Mouse (Mus musculus) liver, embryonic 15.5 days (tissue): ENCODE results near the gene Oxld1. TPM values are rescaled to one million over a fixed set of nuclear protein-coding genes. Genes with fewer than 3 reads are reported as not detected.

ENCODE experiments used
- ATAC-seq: fragments of 200-750 bp; cut with Nextera tagmentation; 2 replicates; pipeline ENCODE4 v1.8.0; 2017; ENCODE audit warnings: moderate number of reproducible peaks, mild to moderate bottlenecking, moderate library complexity; ENCODE audit not compliant: insufficient read depth
- H3K27ac ChIP-seq: fragments of 300-500 bp; sonication (generic); replicated peaks from 2 replicates; pipeline ENCODE4 v1.5.1; 2015; ENCODE audit warnings: mild to moderate bottlenecking, inconsistent platforms
- H3K27me3 ChIP-seq: fragments of 300-500 bp; sonication (generic); 2 replicates; pipeline ENCODE4 v1.6.1; 2015; ENCODE audit warnings: mild to moderate bottlenecking, inconsistent platforms
- H3K36me3 ChIP-seq: fragments of 300-500 bp; sonication (generic); replicated peaks from 2 replicates; pipeline ENCODE4 v1.6.1; 2015; ENCODE audit warnings: moderate library complexity, mild to moderate bottlenecking, inconsistent platforms
- H3K4me1 ChIP-seq: fragments of 300-500 bp; sonication (generic); replicated peaks from 2 replicates; pipeline ENCODE4 v1.6.1; 2015; ENCODE audit warnings: inconsistent platforms
- H3K4me2 ChIP-seq: fragments of 300-500 bp; sonication (generic); 2 replicates; pipeline ENCODE4 v1.6.1; 2015; ENCODE audit warnings: moderate library complexity, mild to moderate bottlenecking, inconsistent platforms
- H3K4me3 ChIP-seq: fragments of 300-500 bp; sonication (generic); replicated peaks from 2 replicates; pipeline ENCODE4 v1.5.1; 2015; ENCODE audit warnings: mild to moderate bottlenecking, inconsistent platforms
- H3K9ac ChIP-seq: fragments of 300-500 bp; sonication (generic); 2 replicates; pipeline ENCODE4 v1.6.1; 2015; ENCODE audit warnings: moderate library complexity, mild to moderate bottlenecking, inconsistent platforms
- H3K9me3 ChIP-seq: fragments of 300-500 bp; sonication (generic); replicated peaks from 2 replicates; pipeline ENCODE4 v1.6.1; 2016; ENCODE audit warnings: inconsistent platforms
- WGBS: fragments of 180-500 bp; shearing (Covaris S2); methylation state at CpG from one replicate; pipeline ENCODE4 v1.1.7; 2015; ENCODE audit warnings: mixed read lengths; ENCODE audit not compliant: insufficient replicate concordance; 5-methylcytosine and 5-hydroxymethylcytosine counted together
- polyA plus RNA-seq: library from polyadenylated mRNA; unstranded; fragments of >200 nt; fragmentation: Nextera tagmentation; extraction: Ambion mirVana; gene quantifications from 2 replicates; pipeline ENCODE4 v1.2.1, GENCODE M21; 2015

The Oxld1 gene
- polyA plus RNA-seq, 1 experiment from 2014 or later = 7.1 TPM

GRCm38 (mm10) chr11:120483448-120483934 lies 25.6 kb upstream of the Oxld1 start:
- peaks cover 84% of the 10 kb centered on the region for H3K36me3 ChIP-seq
- peak overlapping the region; percentile 93 for H3K4me2 ChIP-seq
- peak overlapping the region; percentile 76; the same call in 1 of the 2 replicates for H3K4me3 ChIP-seq
- peak overlapping the region; percentile 63 for H3K27ac ChIP-seq
- H3K4me1 ChIP-seq = peaks cover 43% of the 10 kb centered on the region
- no peak for ATAC-seq
- H3K9ac ChIP-seq = peak overlapping the region; percentile 75; the same call in 1 of the 2 replicates
- WGBS = 84% methylated on average over 7 of the region's 7 CpGs
- H3K9me3 ChIP-seq = no peaks in the 10 kb centered on the region
- H3K27me3 ChIP-seq = no peaks in the 10 kb centered on the region

GRCm38 (mm10) chr11:120472052-120472451 lies 14.2 kb upstream of the Oxld1 start:
- Histone ChIP-seq H3K9ac (no peak overlapping the region), H3K4me2 (no peak overlapping the region), H3K27me3 (no peaks in the 10 kb centered on the region), H3K27ac (no peak overlapping the region), H3K4me3 (no peak overlapping the region), H3K4me1 (peaks cover 17% of the 10 kb centered on the region), H3K9me3 (no peaks in the 10 kb centered on the region), H3K36me3 (peaks cover 83% of the 10 kb centered on the region)
- ATAC-seq = no peak
- 91% methylated on average over 6 of the region's 6 CpGs for WGBS

GRCm38 (mm10) chr11:120467736-120468092 lies 9.8 kb upstream of the Oxld1 start:
- Histone ChIP-seq H3K4me2 (peak overlapping the region; percentile 85), H3K36me3 (peaks cover 73% of the 10 kb centered on the region), H3K27me3 (no peaks in the 10 kb centered on the region), H3K9me3 (no peaks in the 10 kb centered on the region), H3K27ac (peak overlapping the region; percentile 81), H3K9ac (peak overlapping the region; percentile 88), H3K4me3 (peak overlapping the region; percentile 95), H3K4me1 (peaks cover 35% of the 10 kb centered on the region)
- WGBS = under 1% methylated on average over 33 of the region's 33 CpGs
- peak; percentile 71 for ATAC-seq

- Histone ChIP-seq H3K4me1 (peaks cover 35% of the 10 kb centered on the region), H3K4me2 (peak within 1 kb of the TSS; percentile 92), H3K36me3 (peaks cover 73% of the 10 kb centered on the region), H3K9ac (peak within 1 kb of the TSS; percentile 88), H3K4me3 (peak within 1 kb of the TSS; percentile 95), H3K27ac (peak within 1 kb of the TSS; percentile 81), H3K27me3 (no peaks in the 10 kb centered on the region), H3K9me3 (no peaks in the 10 kb centered on the region)
- peak; percentile 100 for ATAC-seq
- WGBS = under 1% methylated on average over 54 of the region's 54 CpGs
These were observed 9.3 kb upstream of the Oxld1 start, which contains the start of gene Arl16 for GRCm38 (mm10) chr11:120467051-120467735. TSS of gene Arl16 (minus strand) at chr11:120467607.

GRCm38 (mm10) chr11:120465521-120465920 lies 7.7 kb upstream of the Oxld1 start:
- Histone ChIP-seq H3K9ac (no peak overlapping the region), H3K4me2 (no peak overlapping the region), H3K9me3 (no peaks in the 10 kb centered on the region), H3K36me3 (peaks cover 73% of the 10 kb centered on the region), H3K4me1 (peaks cover 35% of the 10 kb centered on the region), H3K27me3 (no peaks in the 10 kb centered on the region), H3K27ac (no peak overlapping the region), H3K4me3 (no peak overlapping the region)
- ATAC-seq = no peak
- 75% methylated on average over 4 of the region's 4 CpGs for WGBS

GRCm38 (mm10) chr11:120464365-120464764 lies 6.5 kb upstream of the Oxld1 start:
- Histone ChIP-seq H3K27ac (no peak overlapping the region), H3K9me3 (no peaks in the 10 kb centered on the region), H3K9ac (no peak overlapping the region), H3K4me2 (no peak overlapping the region), H3K4me3 (no peak overlapping the region), H3K27me3 (no peaks in the 10 kb centered on the region), H3K36me3 (peaks cover 70% of the 10 kb centered on the region), H3K4me1 (peaks cover 40% of the 10 kb centered on the region)
- ATAC-seq = no peak
- 76% methylated on average over 5 of the region's 5 CpGs for WGBS

- H3K36me3 ChIP-seq = peaks cover 65% of the 10 kb centered on the region
- WGBS = 77% methylated on average over 2 of the region's 2 CpGs
These were observed 5.7 kb upstream of the Oxld1 start for GRCm38 (mm10) chr11:120463536-120463935.

GRCm38 (mm10) chr11:120458847-120459597 lies 1.2 kb upstream of the Oxld1 start:
- no peaks in the 10 kb centered on the region for H3K9me3 ChIP-seq
- H3K4me2 ChIP-seq = peak overlapping the region; percentile 92
- H3K4me3 ChIP-seq = peak overlapping the region; percentile 84
- peaks cover 55% of the 10 kb centered on the region for H3K4me1 ChIP-seq
- WGBS = 28% methylated on average over 6 of the region's 6 CpGs
- H3K27me3 ChIP-seq = no peaks in the 10 kb centered on the region
- peak overlapping the region; percentile 83 for H3K9ac ChIP-seq
- peaks cover 45% of the 10 kb centered on the region for H3K36me3 ChIP-seq
- ATAC-seq = no peak
- H3K27ac ChIP-seq = peak overlapping the region; percentile 80; the same call in 1 of the 2 replicates

More at GRCm38 (mm10) chr11:120463536-120463935, 5.7 kb upstream of the Oxld1 start:
- Histone ChIP-seq H3K4me1 (peaks cover 41% of the 10 kb centered on the region), H3K9me3 (no peaks in the 10 kb centered on the region), H3K4me2 (no peak overlapping the region), H3K4me3 (no peak overlapping the region), H3K27ac (no peak overlapping the region), H3K9ac (no peak overlapping the region), H3K27me3 (no peaks in the 10 kb centered on the region)
- no peak for ATAC-seq

GRCm38 (mm10) chr11:120457370-120457769 lies 498 bp downstream of the Oxld1 start:
- Histone ChIP-seq H3K27me3 (no peaks in the 10 kb centered on the region), H3K4me2 (peak overlapping the region; percentile 92), H3K9me3 (no peaks in the 10 kb centered on the region), H3K36me3 (peaks cover 29% of the 10 kb centered on the region), H3K9ac (peak overlapping the region; percentile 83), H3K4me1 (peaks cover 62% of the 10 kb centered on the region), H3K4me3 (peak overlapping the region; percentile 84), H3K27ac (peak overlapping the region; percentile 80)
- peak; percentile 47 for ATAC-seq
- WGBS = 3% methylated on average over 14 of the region's 14 CpGs

GRCm38 (mm10) chr11:120455413-120455812 lies 2.5 kb downstream of the Oxld1 start:
- ATAC-seq = peak; percentile 51
- peak overlapping the region; percentile 92 for H3K4me2 ChIP-seq

GRCm38 (mm10) chr11:120454965-120455364 lies 2.9 kb downstream of the Oxld1 start:
- peak overlapping the region; percentile 80 for H3K27ac ChIP-seq
- H3K9ac ChIP-seq = no peak overlapping the region
- WGBS = 88% methylated on average over 4 of the region's 4 CpGs

More at GRCm38 (mm10) chr11:120455413-120455812, 2.5 kb downstream of the Oxld1 start:
- Histone ChIP-seq H3K9me3 (no peaks in the 10 kb centered on the region), H3K27me3 (no peaks in the 10 kb centered on the region), H3K27ac (peak overlapping the region; percentile 80), H3K4me1 (peaks cover 62% of the 10 kb centered on the region), H3K36me3 (peaks cover 11% of the 10 kb centered on the region), H3K9ac (no peak overlapping the region), H3K4me3 (no peak overlapping the region)
- WGBS = 58% methylated on average over 7 of the region's 7 CpGs

More at GRCm38 (mm10) chr11:120454965-120455364, 2.9 kb downstream of the Oxld1 start:
- H3K4me3 ChIP-seq = no peak overlapping the region
- H3K27me3 ChIP-seq = no peaks in the 10 kb centered on the region
- no peak for ATAC-seq
- H3K4me2 ChIP-seq = peak overlapping the region; percentile 92; the same call in 1 of the 2 replicates
- H3K9me3 ChIP-seq = no peaks in the 10 kb centered on the region
- peaks cover 8% of the 10 kb centered on the region for H3K36me3 ChIP-seq
- peaks cover 61% of the 10 kb centered on the region for H3K4me1 ChIP-seq
